Mouse (Mus musculus) heart, postnatal 0 days (tissue): ENCODE results near the gene Fmo5. TPM values are rescaled to one million over a fixed set of nuclear protein-coding genes. Genes with fewer than 3 reads are reported as not detected.

ENCODE experiments used
- ATAC-seq: fragments of 200-750 bp; cut with Nextera tagmentation; 2 replicates; pipeline ENCODE4 v1.8.0; 2017; ENCODE audit warnings: low read depth, moderate number of reproducible peaks, moderate library complexity; ENCODE audit not compliant: insufficient read depth
- DNase-seq: peaks from one replicate; pipeline ENCODE4 v3.0.0-alpha.2; 2016; ENCODE audit warnings: low spot score
- H3K27ac ChIP-seq: fragments of 300-500 bp; sonication (generic); 2 replicates; pipeline ENCODE4 v1.5.1; 2014; ENCODE audit warnings: low read depth, mild to moderate bottlenecking
- H3K27me3 ChIP-seq: fragments of 300-500 bp; sonication (generic); 2 replicates; pipeline ENCODE4 v1.6.1; 2014; ENCODE audit warnings: low read length, mixed read lengths; ENCODE audit not compliant: control insufficient read depth, insufficient read depth
- H3K36me3 ChIP-seq: fragments of 300-500 bp; sonication (generic); replicated peaks from 2 replicates; pipeline ENCODE4 v1.6.1; 2014; ENCODE audit warnings: low read length, mixed read lengths; ENCODE audit not compliant: control insufficient read depth, insufficient read depth
- H3K4me1 ChIP-seq: fragments of 300-500 bp; sonication (generic); 2 replicates; pipeline ENCODE4 v1.6.1; 2014; ENCODE audit warnings: antibody characterized with exemption; ENCODE audit not compliant: control insufficient read depth, insufficient read depth
- H3K4me2 ChIP-seq: fragments of 300-500 bp; sonication (generic); 2 replicates; pipeline ENCODE4 v1.6.1; 2014; ENCODE audit warnings: low read depth, mild to moderate bottlenecking, low read length, moderate library complexity
- H3K4me3 ChIP-seq: fragments of 300-500 bp; sonication (generic); 2 replicates; pipeline ENCODE4 v1.5.1; 2014; ENCODE audit warnings: low read depth, low read length
- H3K9ac ChIP-seq: fragments of 300-500 bp; sonication (generic); replicated peaks from 2 replicates; pipeline ENCODE4 v1.6.1; 2014; ENCODE audit warnings: low read depth, low read length, mixed read lengths
- H3K9me3 ChIP-seq: fragments of 300-500 bp; sonication (generic); replicated peaks from 2 replicates; pipeline ENCODE4 v1.6.1; 2016; ENCODE audit warnings: low read length; ENCODE audit not compliant: control insufficient read depth
- CTCF ChIP-seq: IDR thresholded peaks from 2 replicates; pipeline ENCODE4 v1.5.1; 2016; ENCODE audit warnings: antibody characterized with exemption, control low read depth, low read depth
- EP300 ChIP-seq: IDR thresholded peaks from 2 replicates; pipeline ENCODE4 v1.6.1; 2016; ENCODE audit warnings: antibody characterized with exemption, low read depth
- WGBS: fragments of 180-500 bp; shearing (Covaris S2); extraction: QIAGEN DNeasy Blood & Tissue Kit; methylation state at CpG from one replicate; pipeline ENCODE4 v1.1.7; 2014; 5-methylcytosine and 5-hydroxymethylcytosine counted together
- polyA plus RNA-seq: library from polyadenylated mRNA; unstranded; fragments of >200 nt; fragmentation: Nextera tagmentation; extraction: Ambion mirVana; gene quantifications from 2 replicates; pipeline ENCODE4 v1.2.1, GENCODE M21; 2015
- total RNA-seq: library from RNA; depleted of rRNA; stranded (reverse); fragments of >200 nt; gene quantifications from 2 replicates; pipeline ENCODE4 v1.2.3, GENCODE M21; 2014; ENCODE audit warnings: low replicate concordance

The Fmo5 gene
- total and polyA plus RNA-seq, 2 experiments from 2014 or later = 4.6 to 19.2 TPM

GRCm38 (mm10) chr3:97617899-97618298, 10.7 kb upstream of the Fmo5 start:
- no peak overlapping the region for H3K27ac ChIP-seq
- 0 out of 2 replicates have a peak, but pooled peaks cover 5% of the 10 kb centered on the region for H3K4me1 ChIP-seq
- no peak for TF ChIP-seq CTCF
- no peak for TF ChIP-seq EP300
- WGBS = 70% methylated on average over 8 of the region's 8 CpGs
- no peak overlapping the region for H3K9ac ChIP-seq
- H3K4me2 ChIP-seq = no peak overlapping the region
- no peaks in the 10 kb centered on the region for H3K9me3 ChIP-seq
- no peaks in the 10 kb centered on the region for H3K36me3 ChIP-seq
- no peak overlapping the region for H3K4me3 ChIP-seq
- peak; percentile 13 for DNase-seq
- ATAC-seq = no peak
- H3K27me3 ChIP-seq = no peaks in the 10 kb centered on the region

GRCm38 (mm10) chr3:97620657-97621056, 7.9 kb upstream of the Fmo5 start:
- DNase-seq = no peak

GRCm38 (mm10) chr3:97624611-97625010, 4.0 kb upstream of the Fmo5 start:
- 47% methylated on average over 2 of the region's 2 CpGs for WGBS
- TF ChIP-seq CTCF (no peak), EP300 (no peak)

More at GRCm38 (mm10) chr3:97620657-97621056, 7.9 kb upstream of the Fmo5 start:
- Histone ChIP-seq H3K27me3 (no peaks in the 10 kb centered on the region), H3K27ac (no peak overlapping the region), H3K4me3 (no peak overlapping the region), H3K9me3 (no peaks in the 10 kb centered on the region), H3K4me2 (no peak overlapping the region), H3K36me3 (no peaks in the 10 kb centered on the region), H3K4me1 (0 out of 2 replicates have a peak, but pooled peaks cover 5% of the 10 kb centered on the region), H3K9ac (no peak overlapping the region)
- 84% methylated on average over 4 of the region's 4 CpGs for WGBS
- TF ChIP-seq EP300 (no peak), CTCF (no peak)
- no peak for ATAC-seq

GRCm38 (mm10) chr3:97627893-97628292, 711 bp upstream of the Fmo5 start:
- Histone ChIP-seq H3K9ac (0 out of 2 replicates have a peak overlapping the region, but pooled peaks have one; percentile 58), H3K27ac (no peak overlapping the region), H3K4me3 (peak overlapping the region; percentile 61), H3K4me1 (no peaks in the 10 kb centered on the region), H3K9me3 (no peaks in the 10 kb centered on the region), H3K27me3 (no peaks in the 10 kb centered on the region), H3K4me2 (peak overlapping the region; percentile 70), H3K36me3 (no peaks in the 10 kb centered on the region)
- DNase-seq (no peak), ATAC-seq (no peak)
- WGBS = 68% methylated on average over 7 of the region's 7 CpGs
- TF ChIP-seq EP300 = no peak
- TF ChIP-seq CTCF = no peak

More at GRCm38 (mm10) chr3:97624611-97625010, 4.0 kb upstream of the Fmo5 start:
- Histone ChIP-seq H3K27ac (no peak overlapping the region), H3K9me3 (no peaks in the 10 kb centered on the region), H3K4me3 (no peak overlapping the region), H3K4me2 (no peak overlapping the region), H3K9ac (no peak overlapping the region), H3K36me3 (no peaks in the 10 kb centered on the region), H3K4me1 (no peaks in the 10 kb centered on the region), H3K27me3 (no peaks in the 10 kb centered on the region)
- no peak for DNase-seq
- ATAC-seq = no peak

GRCm38 (mm10) chr3:97629941-97630340, 1.3 kb downstream of the Fmo5 start:
- ATAC-seq (no peak), DNase-seq (no peak)
- Histone ChIP-seq H3K4me2 (no peak overlapping the region), H3K27ac (no peak overlapping the region), H3K4me3 (no peak overlapping the region), H3K27me3 (no peaks in the 10 kb centered on the region), H3K4me1 (peaks cover 7% of the 10 kb centered on the region; the same call in 1 of the 2 replicates), H3K9me3 (no peaks in the 10 kb centered on the region), H3K36me3 (no peaks in the 10 kb centered on the region), H3K9ac (no peak overlapping the region)
- no peak for TF ChIP-seq EP300
- TF ChIP-seq CTCF = no peak
- 92% methylated on average over 4 of the region's 4 CpGs for WGBS

- Histone ChIP-seq H3K9ac (no peak overlapping the region), H3K36me3 (no peaks in the 10 kb centered on the region), H3K27ac (no peak overlapping the region), H3K4me2 (no peak overlapping the region), H3K27me3 (no peaks in the 10 kb centered on the region), H3K4me3 (no peak overlapping the region), H3K4me1 (peaks cover 7% of the 10 kb centered on the region; the same call in 1 of the 2 replicates), H3K9me3 (no peaks in the 10 kb centered on the region)
- ATAC-seq (no peak), DNase-seq (no peak)
- no peak for TF ChIP-seq CTCF
- no peak for TF ChIP-seq EP300
- 91% methylated on average over 4 of the region's 4 CpGs for WGBS
Measured at GRCm38 (mm10) chr3:97630746-97631145, 2.1 kb downstream of the Fmo5 start.
